In genomic region chr8:13649154-13649515, GRCm38 (mm10) we compare ENCODE assay signal across 8 mouse cellular contexts. TPM values are rescaled to one million over a fixed set of nuclear protein-coding genes. Genes with fewer than 3 reads are reported as not detected.
DNase-seq lines count a peak whose midpoint lies in the region; ATAC-seq and TF ChIP-seq lines count a peak whose summit lies in the region.

No protein-coding gene starts in this region.

- H3K27ac ChIP-seq in lung, embryonic 16.5 days (ENCODE audit: low read length), result peak overlapping the region; percentile 81
- peak overlapping the region; percentile 78 for H3K27ac ChIP-seq in forebrain, embryonic 10.5 days
- peak overlapping the region; percentile 62 for H3K27ac ChIP-seq in liver, embryonic 15.5 days (replicated peaks)
- peak overlapping the region; percentile 82 for H3K27ac ChIP-seq in small intestine, adult 2 months (ENCODE audit: insufficient read depth, low read depth, low read length)

- H3K9ac ChIP-seq in lung, embryonic 16.5 days (ENCODE audit: low read length), result no peak overlapping the region
- no peak overlapping the region for H3K9ac ChIP-seq in liver, embryonic 15.5 days

- TF ChIP-seq CTCF in lung, adult 2 months (IDR thresholded peaks at IDR 0.05; ENCODE audit: insufficient read depth, low read length), result no peak
- no peak for TF ChIP-seq CTCF in small intestine, adult 2 months (IDR thresholded peaks at IDR 0.05; ENCODE audit: extremely low read depth, insufficient read length, insufficient replicate concordance, low read depth, low read length)

- no peak for DNase-seq in lung, adult 2 months
- no peak for DNase-seq in forebrain, embryonic 10.5 days (ENCODE audit: extremely low spot score, low spot score)
- DNase-seq in MN1 (ENCODE audit: low spot score), result no peak
- DNase-seq in embryo, embryonic 10 days (ENCODE audit: low spot score), result no peak
- DNase-seq in right cerebral cortex, postnatal 36 days (ENCODE audit: low spot score in 2 of 2), result no peak

- peaks cover 56% of the 10 kb centered on the region for H3K4me1 ChIP-seq in lung, embryonic 16.5 days (replicated peaks; ENCODE audit: control insufficient read depth, insufficient read depth, low read length)
- peaks cover 35% of the 10 kb centered on the region for H3K4me1 ChIP-seq in lung, adult 2 months (ENCODE audit: control insufficient read depth, insufficient read depth, low read length)
- H3K4me1 ChIP-seq in forebrain, embryonic 10.5 days, result peaks cover 36% of the 10 kb centered on the region
- H3K4me1 ChIP-seq in liver, embryonic 15.5 days (replicated peaks), result peaks cover 33% of the 10 kb centered on the region
- H3K4me1 ChIP-seq in small intestine, adult 2 months (ENCODE audit: control insufficient read depth, insufficient read depth, insufficient read length, low read length), result peaks cover 20% of the 10 kb centered on the region

- no peaks in the 10 kb centered on the region for H3K9me3 ChIP-seq in lung, embryonic 16.5 days (ENCODE audit: control insufficient read depth, low read length)
- no peaks in the 10 kb centered on the region for H3K9me3 ChIP-seq in forebrain, embryonic 10.5 days
- no peaks in the 10 kb centered on the region for H3K9me3 ChIP-seq in liver, embryonic 15.5 days (replicated peaks)

- no peak overlapping the region for H3K4me3 ChIP-seq in lung, embryonic 16.5 days (ENCODE audit: low read length)
- no peak overlapping the region for H3K4me3 ChIP-seq in lung, adult 2 months (replicated peaks; ENCODE audit: extremely low read depth, low read depth, low read length)
- H3K4me3 ChIP-seq in forebrain, embryonic 10.5 days, result no peak overlapping the region
- H3K4me3 ChIP-seq in liver, embryonic 15.5 days (replicated peaks), result no peak overlapping the region
- H3K4me3 ChIP-seq in small intestine, adult 2 months (ENCODE audit: low read depth, low read length), result no peak overlapping the region

- WGBS in lung, embryonic 16.5 days, result 24% methylated on average over 3 of the region's 3 CpGs
- WGBS in lung, adult 2 months, result 17% methylated on average over 3 of the region's 3 CpGs
- 37% methylated on average over 3 of the region's 3 CpGs for WGBS in forebrain, embryonic 10.5 days
- WGBS in liver, embryonic 15.5 days (ENCODE audit: insufficient replicate concordance), result 6% methylated on average over 3 of the region's 3 CpGs
- 45% methylated on average over 3 of the region's 3 CpGs for WGBS in small intestine, adult 2 months

- TF ChIP-seq POLR2A in lung, adult 2 months (IDR thresholded peaks at IDR 0.05; ENCODE audit: borderline replicate concordance, extremely low read depth, low read depth, low read length), result no peak
- TF ChIP-seq POLR2A in small intestine, adult 2 months (IDR thresholded peaks at IDR 0.05; ENCODE audit: low read depth, low read length), result no peak

- H3K4me2 ChIP-seq in lung, embryonic 16.5 days (ENCODE audit: low read depth, low read length), result no peak overlapping the region
- H3K4me2 ChIP-seq in liver, embryonic 15.5 days, result peak overlapping the region; percentile 13; the same call in 1 of the 2 replicates

- ATAC-seq in lung, embryonic 16.5 days (ENCODE audit: low read depth), result no peak
- ATAC-seq in liver, embryonic 15.5 days (ENCODE audit: insufficient read depth), result no peak

- no peaks in the 10 kb centered on the region for H3K27me3 ChIP-seq in lung, embryonic 16.5 days (ENCODE audit: control insufficient read depth, insufficient read depth, low read depth, low read length)
- H3K27me3 ChIP-seq in forebrain, embryonic 10.5 days (ENCODE audit: poor library complexity, severe bottlenecking), result no peaks in the 10 kb centered on the region
- H3K27me3 ChIP-seq in liver, embryonic 15.5 days, result no peaks in the 10 kb centered on the region
- H3K27me3 ChIP-seq in small intestine, adult 2 months (ENCODE audit: control insufficient read depth, insufficient read depth, low read length), result no peaks in the 10 kb centered on the region

- H3K36me3 ChIP-seq in lung, embryonic 16.5 days (ENCODE audit: control insufficient read depth, insufficient read depth, low read length), result no peaks in the 10 kb centered on the region
- H3K36me3 ChIP-seq in forebrain, embryonic 10.5 days (replicated peaks), result no peaks in the 10 kb centered on the region
- H3K36me3 ChIP-seq in liver, embryonic 15.5 days (replicated peaks), result no peaks in the 10 kb centered on the region
- no peaks in the 10 kb centered on the region for H3K36me3 ChIP-seq in small intestine, adult 2 months (ENCODE audit: control insufficient read depth, insufficient read depth, low read length)

RNA-seq across cellular contexts. Expression of gene Rasa3, which starts 28.3 kb away (rescaled TPM):
- polyA plus RNA-seq in lung, embryonic 16.5 days (2015; fragmentation: Nextera tagmentation; extraction: Ambion mirVana), result 48.7 and 50.7 TPM in 2 replicates
- polyA plus RNA-seq in lung, adult 2 months (2012; rRNA removed), result 37.1 and 43.5 TPM in 2 replicates
- 24.8 and 27.2 TPM in 2 replicates for polyA plus RNA-seq in forebrain, embryonic 10.5 days (2016; fragmentation: Nextera tagmentation; extraction: Ambion mirVana)
- polyA plus RNA-seq in liver, embryonic 15.5 days (2015; fragmentation: Nextera tagmentation; extraction: Ambion mirVana), result 16.4 and 19.0 TPM in 2 replicates
- 8.5 and 13.1 TPM in 2 replicates for polyA plus RNA-seq in small intestine, adult 2 months (2012; rRNA removed)

RNA-seq across cellular contexts. Expression of gene Cfap97d2, which starts 56.6 kb away (rescaled TPM):
- polyA plus RNA-seq in lung, embryonic 16.5 days (2015; fragmentation: Nextera tagmentation; extraction: Ambion mirVana), result 0.29 and 1.0 TPM in 2 replicates
- 1.7 and 2.5 TPM in 2 replicates for polyA plus RNA-seq in lung, adult 2 months (2012; rRNA removed)
- polyA plus RNA-seq in forebrain, embryonic 10.5 days (2016; fragmentation: Nextera tagmentation; extraction: Ambion mirVana), result 1.4 and 2.0 TPM in 2 replicates
- polyA plus RNA-seq in liver, embryonic 15.5 days (2015; fragmentation: Nextera tagmentation; extraction: Ambion mirVana), result 0.12 TPM in 1 of 2 replicates, not detected in the other
- polyA plus RNA-seq in small intestine, adult 2 months (2012; rRNA removed), result not detected in 2 replicates
